Mouse (Mus musculus): ENCODE data around the gene Fzd10. TPM values are rescaled to one million over a fixed set of nuclear protein-coding genes. Genes with fewer than 3 reads are reported as not detected.

Fzd10 gene
- total RNA-seq, 1 experiment from 2014 or later: not detected

DNA sequence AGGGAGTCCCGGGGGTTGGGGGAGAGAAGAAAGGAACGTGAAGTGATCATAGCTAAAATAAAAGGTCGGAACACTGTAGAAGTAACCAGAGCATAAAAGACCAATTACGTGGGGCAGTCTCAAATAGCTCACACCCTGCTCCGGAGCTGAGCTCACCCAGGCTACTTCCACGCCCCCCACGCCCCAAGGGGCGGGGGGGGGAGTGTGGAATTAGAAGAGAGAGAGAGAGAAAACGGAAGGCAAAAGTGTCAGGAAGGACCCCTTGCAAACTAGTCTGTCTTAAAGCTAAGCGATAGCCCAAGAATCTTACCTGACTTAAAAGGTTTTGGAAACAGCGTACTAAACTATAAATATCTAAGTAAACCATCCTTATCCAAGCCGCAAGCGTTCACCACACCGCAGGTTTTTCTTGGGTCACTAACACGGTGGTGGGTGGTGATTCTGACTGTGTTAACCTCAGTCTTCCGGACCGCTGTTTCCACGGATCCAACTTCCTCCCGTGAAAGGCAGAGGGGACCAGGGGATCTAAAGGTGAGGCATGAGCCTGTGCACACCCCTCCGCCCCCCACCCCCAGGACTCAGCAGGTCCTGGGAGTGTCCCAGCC lies 1.8 kb upstream of the Fzd10 start:
- ATAC-seq (ENCODE audit: extremely low read depth, insufficient number of reproducible peaks, low FRiP score, poor library complexity, severe bottlenecking): no peak

DNA sequence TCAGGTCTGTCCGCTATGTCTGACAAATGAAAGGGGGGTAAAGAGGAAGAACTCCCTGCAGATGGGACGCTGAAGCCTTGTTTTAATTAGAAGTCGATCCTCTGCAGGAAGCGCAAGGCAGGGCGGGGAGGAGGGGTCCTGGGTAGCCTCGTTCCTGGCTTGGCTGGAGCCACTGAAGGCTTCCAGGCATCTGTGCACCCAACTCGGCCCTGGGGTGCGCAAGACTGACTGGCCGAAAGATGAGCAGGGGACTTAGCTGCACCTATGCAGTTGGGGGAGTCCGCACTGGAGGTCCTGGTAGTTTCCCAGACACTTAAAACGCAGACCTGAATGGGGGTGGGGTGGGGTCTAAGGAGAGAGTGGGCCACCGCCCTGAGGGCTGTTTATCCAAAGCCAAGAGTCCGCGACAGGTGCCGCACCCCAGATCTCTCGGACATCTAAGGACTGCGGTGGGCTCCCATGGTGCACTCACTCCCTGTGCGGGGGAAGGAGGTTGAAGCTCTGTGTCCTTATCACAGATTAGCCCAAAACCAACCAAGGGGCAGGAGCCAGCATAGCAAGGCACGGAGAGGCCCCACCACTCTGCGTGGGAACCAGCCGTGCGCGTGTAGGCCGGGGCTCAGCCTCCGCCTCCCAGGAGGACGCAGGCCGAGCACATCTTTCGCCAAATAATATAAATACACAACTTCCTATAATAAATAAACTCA lies 1.1 kb upstream of the Fzd10 start:
- no peak for ATAC-seq (ENCODE audit: extremely low read depth, insufficient number of reproducible peaks, low FRiP score, poor library complexity, severe bottlenecking)

DNA sequence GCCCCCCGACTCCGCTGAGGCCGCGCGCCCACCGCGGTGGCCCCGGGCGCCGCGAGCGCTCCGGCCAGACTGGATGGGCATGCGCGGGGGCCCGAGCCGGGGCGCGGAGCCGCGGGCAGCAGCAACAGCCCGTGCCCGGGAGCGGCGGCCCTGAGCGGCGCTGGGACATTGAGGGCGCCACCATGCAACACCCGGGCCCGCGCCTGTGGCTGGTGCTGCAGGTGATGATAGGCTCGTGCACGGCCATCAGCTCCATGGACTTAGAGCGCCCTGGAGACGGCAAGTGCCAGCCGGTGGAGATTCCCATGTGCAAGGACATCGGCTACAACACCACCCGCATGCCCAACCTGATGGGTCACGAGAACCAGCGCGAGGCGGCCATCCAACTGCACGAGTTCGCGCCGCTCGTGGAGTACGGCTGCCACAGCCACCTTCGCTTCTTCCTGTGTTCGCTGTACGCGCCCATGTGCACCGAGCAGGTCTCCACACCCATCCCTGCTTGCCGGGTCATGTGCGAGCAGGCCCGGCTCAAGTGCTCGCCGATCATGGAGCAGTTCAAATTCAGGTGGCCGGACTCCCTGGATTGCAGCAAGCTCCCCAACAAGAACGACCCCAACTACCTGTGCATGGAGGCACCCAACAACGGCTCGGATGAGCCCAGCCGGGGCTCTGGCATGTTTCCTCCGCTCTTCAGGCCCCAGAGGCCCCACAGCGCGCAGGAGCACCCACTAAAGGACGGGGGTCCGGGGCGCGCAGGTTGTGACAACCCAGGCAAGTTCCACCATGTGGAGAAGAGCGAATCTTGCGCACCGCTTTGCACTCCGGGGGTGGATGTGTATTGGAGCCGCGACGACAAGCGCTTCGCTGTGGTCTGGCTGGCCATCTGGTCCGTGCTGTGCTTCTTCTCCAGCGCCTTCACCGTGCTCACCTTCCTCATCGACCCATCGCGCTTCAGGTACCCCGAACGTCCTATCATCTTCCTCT lies 684 bp downstream of the Fzd10 start:
- ATAC-seq (ENCODE audit: extremely low read depth, insufficient number of reproducible peaks, low FRiP score, poor library complexity, severe bottlenecking): no peak

DNA sequence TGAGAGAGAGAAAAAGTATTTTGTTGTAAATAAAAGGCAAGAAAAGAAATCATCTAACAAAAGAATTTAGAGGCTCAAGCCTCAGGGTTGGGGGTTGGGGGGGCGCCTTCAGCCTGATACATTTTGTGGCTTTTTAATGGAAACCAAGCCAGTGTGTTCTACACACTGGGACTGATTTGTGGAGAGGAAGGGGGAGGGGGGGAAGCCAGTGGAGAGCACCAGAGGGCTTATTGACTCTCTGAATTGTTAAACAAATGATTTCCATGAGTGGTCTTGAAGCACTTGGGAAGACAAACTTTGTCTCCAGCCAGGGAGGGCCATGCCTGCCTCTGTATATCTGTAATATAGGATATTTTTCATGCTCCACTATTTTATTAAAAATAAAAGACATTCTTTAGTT lies 3.0 kb downstream of the Fzd10 start:
- ATAC-seq (ENCODE audit: extremely low read depth, insufficient number of reproducible peaks, low FRiP score, poor library complexity, severe bottlenecking): no peak

DNA sequence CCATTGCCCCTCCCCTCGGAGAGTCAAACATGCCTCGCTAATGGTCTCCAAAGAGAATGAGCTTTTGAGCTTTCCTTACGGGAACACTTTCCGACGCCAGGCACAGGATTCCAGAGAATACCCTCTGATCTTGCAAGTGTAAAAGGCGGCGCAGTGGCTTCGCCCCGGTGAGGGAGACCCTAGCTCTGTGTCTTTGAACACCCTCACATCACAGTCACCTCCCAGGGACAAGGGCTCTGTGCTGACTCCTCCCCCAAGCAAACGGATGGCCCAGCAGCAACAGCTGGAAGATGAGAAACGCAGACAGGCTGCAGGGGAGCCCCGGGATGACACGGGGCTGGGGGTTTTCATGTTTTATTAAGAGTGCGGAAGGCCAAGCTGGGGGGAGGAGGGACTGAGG lies 6.0 kb downstream of the Fzd10 start:
- no peak for ATAC-seq (ENCODE audit: extremely low read depth, insufficient number of reproducible peaks, low FRiP score, poor library complexity, severe bottlenecking)

DNA sequence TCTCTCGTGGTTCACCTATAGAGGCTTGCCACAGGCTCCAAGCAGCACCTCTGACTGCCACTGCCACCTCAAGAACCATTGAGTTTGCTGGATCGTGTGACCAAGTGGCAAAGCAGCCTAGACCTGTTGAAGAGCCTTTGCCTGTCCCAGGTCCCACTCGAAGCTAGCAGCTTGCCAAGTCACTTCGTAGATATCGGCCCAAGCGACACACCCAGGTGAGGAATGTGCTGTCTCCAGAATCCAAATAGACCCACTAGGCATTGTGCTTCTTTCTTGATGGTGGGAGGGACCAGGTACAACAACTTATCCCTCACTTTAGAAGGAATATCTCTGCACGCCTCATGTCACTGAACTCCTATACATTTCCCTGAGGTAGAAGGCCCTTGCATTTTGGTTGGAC lies 8.4 kb downstream of the Fzd10 start:
- ATAC-seq (ENCODE audit: extremely low read depth, insufficient number of reproducible peaks, low FRiP score, poor library complexity, severe bottlenecking): no peak

DNA sequence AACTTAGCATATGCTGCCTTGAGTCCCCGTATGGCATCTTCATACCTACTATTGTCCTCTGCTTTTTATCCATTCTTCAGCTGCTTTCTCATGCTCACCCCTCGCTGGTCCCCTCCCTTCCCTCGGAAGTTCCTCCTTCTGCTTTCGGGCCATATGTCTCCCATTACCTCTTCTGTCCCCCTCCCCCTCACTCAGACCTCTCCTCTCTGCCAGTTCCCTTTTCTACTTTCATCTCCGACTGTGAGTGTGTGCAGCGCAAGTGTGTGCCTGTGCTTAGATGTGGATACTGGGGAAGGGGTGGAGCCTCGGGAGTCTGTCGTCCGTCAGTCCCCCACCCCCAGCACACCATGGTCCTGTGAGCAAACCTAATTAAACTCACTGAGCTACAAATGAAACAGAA lies 17.0 kb downstream of the Fzd10 start:
- ATAC-seq (ENCODE audit: extremely low read depth, insufficient number of reproducible peaks, low FRiP score, poor library complexity, severe bottlenecking): no peak

DNA sequence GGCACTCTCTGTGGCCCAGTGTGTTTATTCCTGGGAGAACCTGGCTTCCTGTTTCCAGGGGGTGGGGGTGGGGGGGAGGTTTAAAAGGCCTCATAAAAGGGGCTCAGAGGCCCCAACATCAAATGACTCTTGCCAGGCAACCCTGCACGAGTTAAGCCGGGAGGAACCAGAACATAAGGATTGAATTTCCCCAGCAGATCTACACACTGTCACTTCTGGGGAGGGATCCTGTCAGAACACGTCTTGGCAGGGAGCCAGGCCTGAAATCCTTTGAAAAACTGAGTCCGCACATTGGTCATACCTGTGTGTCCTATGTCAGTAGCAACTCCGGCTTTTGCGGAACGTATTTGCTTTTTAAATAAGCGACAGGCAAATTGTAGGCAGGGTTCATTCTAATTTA lies 19.3 kb downstream of the Fzd10 start:
- no peak for ATAC-seq (ENCODE audit: extremely low read depth, insufficient number of reproducible peaks, low FRiP score, poor library complexity, severe bottlenecking)

DNA sequence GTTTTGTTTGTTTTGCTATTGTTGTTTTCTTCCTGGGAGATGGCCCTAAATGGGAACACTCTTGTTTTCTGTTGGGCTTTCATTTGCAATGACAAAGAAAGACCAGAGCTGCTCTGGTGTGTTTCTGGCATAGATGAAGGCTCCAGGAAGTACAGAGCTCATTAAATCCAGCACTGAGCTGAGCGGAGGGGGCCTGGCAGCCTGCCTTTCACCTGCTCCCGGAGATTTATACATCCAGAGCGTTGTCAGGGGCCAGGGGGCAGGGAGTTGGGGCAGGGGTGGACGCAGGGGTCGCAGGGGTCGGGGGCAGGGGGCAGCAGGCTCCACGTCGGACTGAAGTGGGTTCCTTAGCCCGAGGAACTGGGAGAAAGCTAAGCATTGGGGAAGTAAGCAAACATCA lies 19.8 kb downstream of the Fzd10 start:
- ATAC-seq (ENCODE audit: extremely low read depth, insufficient number of reproducible peaks, low FRiP score, poor library complexity, severe bottlenecking): no peak

DNA sequence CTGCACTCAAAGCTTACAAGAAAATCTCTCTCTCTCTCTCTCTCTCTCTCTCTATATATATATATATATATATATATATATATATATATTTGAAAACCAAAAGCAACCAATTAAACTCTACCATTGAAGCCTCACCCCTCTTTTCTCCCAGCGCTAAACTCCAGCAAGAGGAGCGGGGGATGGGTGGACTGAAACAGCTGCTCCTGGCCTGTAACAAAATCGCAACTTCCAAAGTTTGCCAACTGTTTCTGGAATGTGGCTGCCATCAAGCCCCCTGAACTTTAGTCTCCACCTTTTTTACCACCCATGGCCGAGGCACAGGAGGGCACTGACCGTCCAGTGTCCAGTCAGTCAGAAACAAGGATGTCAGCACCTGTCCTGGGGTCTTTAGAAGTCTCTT lies 27.1 kb downstream of the Fzd10 start:
- ATAC-seq (ENCODE audit: extremely low read depth, insufficient number of reproducible peaks, low FRiP score, poor library complexity, severe bottlenecking): no peak

DNA sequence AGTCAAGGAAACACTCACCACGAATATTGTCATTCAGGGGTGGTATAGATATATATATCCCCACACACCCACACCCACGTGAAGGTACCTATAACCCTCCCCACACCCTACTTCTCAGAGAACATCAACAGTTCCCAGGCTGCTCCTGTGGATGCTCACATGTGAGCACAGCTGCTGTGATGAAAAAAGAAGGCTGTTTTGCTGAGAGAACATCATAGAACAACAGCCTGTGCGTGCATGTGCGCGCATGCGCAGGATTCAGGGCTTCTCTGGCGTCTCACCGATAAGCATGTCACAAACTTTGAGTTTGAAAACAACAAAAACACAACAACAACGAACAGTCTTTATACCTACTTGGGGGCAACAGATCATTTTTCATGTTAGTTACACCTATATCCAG lies 36.0 kb downstream of the Fzd10 start:
- ATAC-seq (ENCODE audit: extremely low read depth, insufficient number of reproducible peaks, low FRiP score, poor library complexity, severe bottlenecking): no peak

DNA sequence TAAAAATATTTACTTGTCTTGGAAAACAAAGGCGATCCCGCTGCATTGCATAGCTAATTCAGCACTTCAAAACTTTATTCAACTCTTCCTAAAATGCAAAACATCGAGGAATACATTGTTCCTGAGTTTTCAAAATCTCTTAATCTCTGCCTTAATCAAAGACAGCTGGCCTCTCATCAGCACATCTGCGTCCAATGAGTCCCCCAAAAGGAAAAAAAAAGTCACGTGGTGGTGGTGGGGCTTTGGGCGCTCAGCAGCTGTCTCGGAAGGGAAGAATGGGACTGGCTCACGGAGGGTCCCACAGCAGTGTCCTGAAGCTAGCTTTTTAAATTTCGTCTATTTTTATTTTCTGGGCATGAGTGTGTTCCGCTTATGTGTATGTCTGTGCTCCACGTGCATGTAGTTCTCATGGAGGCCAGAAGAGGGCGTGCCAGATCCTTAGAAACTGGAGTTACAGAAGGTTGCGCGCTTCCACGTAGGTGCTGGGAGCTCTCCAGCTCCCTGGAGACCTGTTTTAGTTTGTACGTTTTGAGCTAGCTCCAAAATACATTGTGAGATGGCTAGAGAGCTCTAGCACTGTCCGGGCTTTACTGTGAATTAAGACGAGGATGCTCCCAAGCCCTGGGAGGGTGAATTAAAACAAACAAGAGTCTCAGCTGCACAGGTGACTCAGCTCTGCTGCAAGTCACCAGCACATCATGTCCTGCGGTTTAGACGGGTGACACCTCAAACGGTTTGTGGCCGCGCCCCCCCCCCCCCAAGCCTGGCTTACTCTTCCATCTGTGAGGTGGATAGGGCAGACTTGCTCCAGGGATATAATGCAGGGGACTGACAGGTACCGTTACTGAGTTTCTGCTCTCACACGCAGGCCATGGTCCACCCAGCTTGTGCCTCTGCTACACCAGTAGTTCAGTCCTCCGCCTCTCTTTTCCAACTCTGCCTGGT lies 36.7 kb downstream of the Fzd10 start:
- ATAC-seq (ENCODE audit: extremely low read depth, insufficient number of reproducible peaks, low FRiP score, poor library complexity, severe bottlenecking): no peak

DNA sequence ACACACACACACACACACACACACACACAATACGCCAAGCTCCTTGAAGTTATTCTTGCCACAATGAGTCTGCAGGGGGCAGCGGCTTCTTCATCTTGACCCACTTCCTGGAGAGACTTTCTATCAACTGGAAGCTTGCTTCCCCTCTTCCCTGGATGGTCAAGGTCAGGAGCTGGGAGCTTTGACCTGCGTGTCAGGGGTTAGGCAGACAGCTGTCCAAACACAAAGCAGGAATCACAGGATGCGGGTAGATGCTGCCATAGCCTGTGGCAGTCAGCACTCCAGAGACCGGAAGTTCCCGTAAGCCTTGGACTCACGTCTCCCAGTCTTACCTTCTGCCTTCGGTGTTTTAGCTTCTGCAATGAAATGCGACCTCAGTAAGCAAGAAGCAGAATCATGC lies 38.1 kb downstream of the Fzd10 start:
- no peak for ATAC-seq (ENCODE audit: extremely low read depth, insufficient number of reproducible peaks, low FRiP score, poor library complexity, severe bottlenecking)

DNA sequence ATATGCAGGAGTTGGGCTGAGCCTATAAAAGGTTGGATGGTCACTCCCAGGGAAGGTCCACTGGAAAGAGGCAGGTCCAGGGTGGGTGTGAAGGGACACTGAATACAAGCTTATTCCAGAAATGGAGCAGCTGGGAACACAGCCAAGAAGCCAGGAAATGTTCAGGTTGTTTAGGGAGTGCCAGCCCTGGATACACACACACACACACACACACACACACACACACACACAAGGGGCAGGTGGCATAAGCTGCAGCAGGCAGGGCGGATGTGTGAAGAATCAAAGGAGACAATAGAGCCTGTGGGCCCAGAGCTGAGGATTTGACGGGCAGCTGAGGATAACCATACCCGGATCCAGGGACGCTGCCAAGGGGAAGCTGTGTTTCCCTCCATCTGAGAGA lies 42.4 kb downstream of the Fzd10 start:
- no peak for ATAC-seq (ENCODE audit: extremely low read depth, insufficient number of reproducible peaks, low FRiP score, poor library complexity, severe bottlenecking)

DNA sequence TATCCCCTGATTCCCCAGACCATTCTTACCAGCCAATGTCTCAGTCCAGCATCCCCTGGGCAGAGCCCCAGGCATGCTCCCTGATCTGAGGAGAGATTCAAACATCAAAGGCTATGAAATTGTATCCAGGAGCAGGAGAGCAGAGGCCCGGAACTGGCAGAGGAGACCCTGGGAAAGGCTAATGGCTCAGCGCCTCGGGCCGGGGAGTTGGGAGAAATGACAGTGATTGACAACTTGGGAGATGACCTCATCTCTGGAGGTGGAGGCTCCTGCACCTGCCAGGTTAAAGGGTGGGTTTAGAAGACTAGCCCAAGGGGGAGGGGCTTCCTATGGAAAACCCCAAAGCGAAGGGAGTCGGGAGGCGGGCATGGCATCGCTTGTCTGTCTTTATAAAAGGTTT lies 45.1 kb downstream of the Fzd10 start:
- ATAC-seq (ENCODE audit: extremely low read depth, insufficient number of reproducible peaks, low FRiP score, poor library complexity, severe bottlenecking): no peak

DNA sequence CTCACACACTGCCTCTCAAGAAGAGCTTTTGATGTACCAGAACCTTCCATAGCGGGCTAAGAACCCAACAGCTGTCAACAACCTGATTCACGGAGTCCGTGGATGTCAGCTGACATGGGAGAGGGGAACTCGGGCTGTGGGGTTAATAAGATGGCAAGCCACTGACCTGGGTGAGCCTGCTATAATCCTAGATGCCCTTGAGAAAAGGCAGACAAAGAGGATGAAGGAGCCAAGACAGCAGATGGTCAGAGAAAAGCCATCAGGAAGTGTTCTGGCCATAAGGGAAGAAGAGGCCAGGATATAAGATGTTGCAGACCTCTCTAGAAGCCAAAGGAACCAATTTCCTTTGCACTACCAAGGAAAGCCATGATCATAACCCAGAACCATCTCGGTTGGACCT lies 45.6 kb downstream of the Fzd10 start:
- no peak for ATAC-seq (ENCODE audit: extremely low read depth, insufficient number of reproducible peaks, low FRiP score, poor library complexity, severe bottlenecking)

DNA sequence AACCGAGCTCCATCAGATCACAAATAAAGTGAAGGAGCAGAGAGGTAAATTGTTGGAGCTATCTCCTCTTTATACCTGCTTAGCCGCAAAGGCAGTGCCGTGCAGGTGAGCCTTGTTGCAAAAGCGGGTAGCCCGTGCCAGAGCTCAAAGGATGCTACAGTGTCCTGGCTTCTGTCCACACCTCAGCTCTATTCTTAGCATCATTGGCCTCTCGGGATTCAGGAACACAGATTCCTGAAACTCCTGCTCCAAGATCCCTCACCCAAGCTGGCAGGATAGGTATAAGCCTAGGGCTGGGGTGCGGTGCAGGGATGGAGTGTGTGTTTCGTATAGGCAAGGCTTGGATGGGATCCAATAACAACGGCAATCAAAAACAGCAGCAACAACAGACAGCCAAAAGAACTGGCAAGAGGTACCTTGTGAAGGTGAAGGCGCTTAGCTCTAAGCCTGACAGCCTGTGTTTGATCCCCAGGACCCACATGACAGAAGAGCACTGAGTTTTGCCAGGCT lies 46.6 kb downstream of the Fzd10 start:
- no peak for ATAC-seq (ENCODE audit: extremely low read depth, insufficient number of reproducible peaks, low FRiP score, poor library complexity, severe bottlenecking)

DNA sequence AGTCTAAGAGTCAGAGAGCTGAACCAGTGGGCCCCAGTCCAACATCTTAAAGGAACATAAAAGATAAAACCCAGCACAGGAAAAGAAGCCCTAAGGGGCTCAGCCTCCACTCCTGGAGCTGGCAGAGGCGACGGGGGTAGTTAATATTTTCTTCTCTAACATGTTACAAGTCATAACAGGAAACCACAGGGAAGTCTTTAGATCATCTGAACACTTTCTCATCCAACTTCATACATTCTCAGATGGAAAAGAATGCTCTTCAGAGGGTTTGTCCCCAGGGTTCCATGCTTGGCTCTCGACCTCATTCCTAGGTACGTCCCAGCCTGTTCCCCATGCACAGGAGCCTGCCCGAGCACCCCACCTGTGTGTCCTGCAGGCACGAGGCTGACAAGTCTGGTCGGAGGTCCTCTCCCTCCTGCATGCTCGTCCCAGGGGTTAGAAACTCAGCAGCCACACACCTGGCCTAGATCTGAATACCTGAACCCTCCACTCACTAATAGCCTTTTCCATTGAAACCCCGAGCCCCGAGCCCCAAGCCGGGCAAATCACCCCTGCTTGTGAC lies 48.8 kb downstream of the Fzd10 start:
- ATAC-seq (ENCODE audit: extremely low read depth, insufficient number of reproducible peaks, low FRiP score, poor library complexity, severe bottlenecking): no peak

All from neutrophil, adult 5-6 weeks (primary cell).